Mouse (Mus musculus): ENCODE data around the gene Vgf.

Gene Vgf

GRCm38 (mm10) chr5:137026092-137026491, at the start of gene Vgf:
Gene Vgf, plus strand, starts transcription at chr5:137026392.
- no peak for DNase-seq (ENCODE audit: low read depth in 2 of 2, low spot score in 2 of 2)

GRCm38 (mm10) chr5:136977769-136978168, 48.4 kb upstream of the Vgf start:
- DNase-seq (ENCODE audit: low read depth in 2 of 2, low spot score in 2 of 2) = no peak

- no peak for DNase-seq (ENCODE audit: low read depth in 2 of 2, low spot score in 2 of 2)
Measured at GRCm38 (mm10) chr5:136979762-136980161, 46.4 kb upstream of the Vgf start.

GRCm38 (mm10) chr5:136980974-136981373, 45.2 kb upstream of the Vgf start:
- DNase-seq (ENCODE audit: low read depth in 2 of 2, low spot score in 2 of 2) = no peak

GRCm38 (mm10) chr5:136982338-136982930, 43.8 kb upstream of the Vgf start:
- peak; percentile 32 to 41 for DNase-seq (ENCODE audit: low read depth in 2 of 2, low spot score in 2 of 2)

GRCm38 (mm10) chr5:136984828-136985227, 41.4 kb upstream of the Vgf start:
- no peak for DNase-seq (ENCODE audit: low read depth in 2 of 2, low spot score in 2 of 2)

GRCm38 (mm10) chr5:136986695-136987137, 39.5 kb upstream of the Vgf start, which contains the start of gene Plod3:
Gene Plod3, plus strand, starts transcription at chr5:136987019.
- DNase-seq (ENCODE audit: low read depth in 2 of 2, low spot score in 2 of 2) = peak; percentile 94 to 96

- DNase-seq (ENCODE audit: low read depth in 2 of 2, low spot score in 2 of 2) = peak; percentile 24 to 32
Measured at GRCm38 (mm10) chr5:136987138-136987933, 38.9 kb upstream of the Vgf start.

- no peak for DNase-seq (ENCODE audit: low read depth in 2 of 2, low spot score in 2 of 2)
Measured at GRCm38 (mm10) chr5:136987934-136988271, 38.3 kb upstream of the Vgf start, which contains the start of gene Znhit1. Gene Znhit1, minus strand, starts transcription at chr5:136988021.

GRCm38 (mm10) chr5:136988420-136988819, 37.8 kb upstream of the Vgf start:
- DNase-seq (ENCODE audit: low read depth in 2 of 2, low spot score in 2 of 2) = no peak

- no peak for DNase-seq (ENCODE audit: low read depth in 2 of 2, low spot score in 2 of 2)
Measured at GRCm38 (mm10) chr5:136989801-136990200, 36.4 kb upstream of the Vgf start.

- DNase-seq (ENCODE audit: low read depth in 2 of 2, low spot score in 2 of 2) = no peak
Measured at GRCm38 (mm10) chr5:136999449-136999848, 26.7 kb upstream of the Vgf start.

GRCm38 (mm10) chr5:137000612-137001011, 25.6 kb upstream of the Vgf start:
- DNase-seq (ENCODE audit: low read depth in 2 of 2, low spot score in 2 of 2) = no peak

GRCm38 (mm10) chr5:137007276-137007675, 18.9 kb upstream of the Vgf start:
- DNase-seq (ENCODE audit: low read depth in 2 of 2, low spot score in 2 of 2) = no peak

GRCm38 (mm10) chr5:137009988-137010387, 16.2 kb upstream of the Vgf start:
- DNase-seq (ENCODE audit: low read depth in 2 of 2, low spot score in 2 of 2) = peak in 1 of 2 experiments; percentile 28

GRCm38 (mm10) chr5:137012401-137012950, 13.7 kb upstream of the Vgf start:
- no peak for DNase-seq (ENCODE audit: low read depth in 2 of 2, low spot score in 2 of 2)

- no peak for DNase-seq (ENCODE audit: low read depth in 2 of 2, low spot score in 2 of 2)
Measured at GRCm38 (mm10) chr5:137015913-137016312, 10.3 kb upstream of the Vgf start.

GRCm38 (mm10) chr5:137024318-137024717, 1.9 kb upstream of the Vgf start:
- DNase-seq (ENCODE audit: low read depth in 2 of 2, low spot score in 2 of 2) = no peak

- peak; percentile 75 to 85 for DNase-seq (ENCODE audit: low read depth in 2 of 2, low spot score in 2 of 2)
Measured at GRCm38 (mm10) chr5:137025132-137025531, 1.1 kb upstream of the Vgf start.

GRCm38 (mm10) chr5:137028561-137029272, 2.5 kb downstream of the Vgf start:
- no peak for DNase-seq (ENCODE audit: low read depth in 2 of 2, low spot score in 2 of 2)

- no peak for DNase-seq (ENCODE audit: low read depth in 2 of 2, low spot score in 2 of 2)
Measured at GRCm38 (mm10) chr5:137029273-137029585, 3.0 kb downstream of the Vgf start.
